Mouse (Mus musculus) stomach, embryonic 15.5 days (tissue): ENCODE measurements around the gene Akr1a1. TPM values are rescaled to one million over a fixed set of nuclear protein-coding genes. Genes with fewer than 3 reads are reported as not detected.
A peak's percentile ranks its signal among the peaks of the same experiment; 100 is the strongest.

Experiments used
- ATAC-seq: fragments of 200-750 bp; cut with Nextera tagmentation; 2 replicates; pipeline ENCODE4 v1.8.0; 2017; ENCODE audit warnings: low read depth, moderate number of reproducible peaks, moderate TSS enrichment; ENCODE audit not compliant: insufficient read depth, low FRiP score
- H3K27ac ChIP-seq: fragments of 300-500 bp; sonication (generic); 2 replicates; pipeline ENCODE4 v1.5.1; 2015; ENCODE audit warnings: mild to moderate bottlenecking, inconsistent platforms
- H3K27me3 ChIP-seq: fragments of 300-500 bp; sonication (generic); replicated peaks from 2 replicates; pipeline ENCODE4 v1.6.1; 2015; ENCODE audit warnings: inconsistent platforms
- H3K36me3 ChIP-seq: fragments of 300-500 bp; sonication (generic); 2 replicates; pipeline ENCODE4 v1.6.1; 2015; ENCODE audit warnings: inconsistent platforms
- H3K4me1 ChIP-seq: fragments of 300-500 bp; sonication (generic); 2 replicates; pipeline ENCODE4 v1.6.1; 2015; ENCODE audit warnings: inconsistent platforms
- H3K4me2 ChIP-seq: fragments of 300-500 bp; sonication (generic); 2 replicates; pipeline ENCODE4 v1.6.1; 2015; ENCODE audit warnings: mild to moderate bottlenecking, inconsistent platforms
- H3K4me3 ChIP-seq: fragments of 300-500 bp; sonication (generic); replicated peaks from 2 replicates; pipeline ENCODE4 v1.5.1; 2015; ENCODE audit warnings: inconsistent platforms
- H3K9ac ChIP-seq: fragments of 300-500 bp; sonication (generic); 2 replicates; pipeline ENCODE4 v1.6.1; 2015; ENCODE audit warnings: inconsistent platforms
- H3K9me3 ChIP-seq: fragments of 300-500 bp; sonication (generic); 2 replicates; pipeline ENCODE4 v1.6.1; 2016; ENCODE audit warnings: inconsistent platforms
- WGBS: fragments of 180-500 bp; shearing (Covaris S2); methylation state at CpG from one replicate; pipeline ENCODE4 v1.1.7; 2015; 5-methylcytosine and 5-hydroxymethylcytosine counted together
- polyA plus RNA-seq: library from polyadenylated mRNA; unstranded; fragments of >200 nt; fragmentation: Nextera tagmentation; extraction: Ambion mirVana; gene quantifications from 2 replicates; pipeline ENCODE4 v1.2.1, GENCODE M21; 2015

The Akr1a1 gene
- polyA plus RNA-seq, 1 experiment from 2014 or later, result 731 TPM

DNA sequence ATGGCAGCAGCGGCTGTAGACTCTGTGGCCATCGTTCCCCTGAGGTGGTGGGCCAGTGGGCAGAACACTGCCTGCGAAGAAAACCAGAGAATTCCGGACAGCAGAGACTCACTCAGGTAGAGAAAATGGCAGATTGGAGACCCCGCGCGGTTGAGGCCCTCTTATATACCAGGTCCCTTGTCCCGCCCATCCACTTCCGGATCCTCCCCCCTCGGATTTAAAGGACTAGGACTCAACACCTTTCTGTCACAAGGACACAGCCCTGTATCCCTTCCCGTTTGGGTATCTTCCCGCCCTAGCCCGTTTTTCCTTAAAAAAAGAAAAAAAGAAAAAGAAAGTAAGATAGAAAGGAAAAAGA, 24.1 kb downstream of the Akr1a1 start:
- Histone ChIP-seq H3K4me3 (peak overlapping the region; percentile 97), H3K9ac (peak overlapping the region; percentile 94), H3K4me2 (peak overlapping the region; percentile 67), H3K27ac (peak overlapping the region; percentile 96), H3K4me1 (peaks cover 16% of the 10 kb centered on the region), H3K27me3 (no peaks in the 10 kb centered on the region), H3K36me3 (no peaks in the 10 kb centered on the region), H3K9me3 (no peaks in the 10 kb centered on the region)
- ATAC-seq, result peak; percentile 89
- 0% methylated on average over 13 of the region's 13 CpGs for WGBS

DNA sequence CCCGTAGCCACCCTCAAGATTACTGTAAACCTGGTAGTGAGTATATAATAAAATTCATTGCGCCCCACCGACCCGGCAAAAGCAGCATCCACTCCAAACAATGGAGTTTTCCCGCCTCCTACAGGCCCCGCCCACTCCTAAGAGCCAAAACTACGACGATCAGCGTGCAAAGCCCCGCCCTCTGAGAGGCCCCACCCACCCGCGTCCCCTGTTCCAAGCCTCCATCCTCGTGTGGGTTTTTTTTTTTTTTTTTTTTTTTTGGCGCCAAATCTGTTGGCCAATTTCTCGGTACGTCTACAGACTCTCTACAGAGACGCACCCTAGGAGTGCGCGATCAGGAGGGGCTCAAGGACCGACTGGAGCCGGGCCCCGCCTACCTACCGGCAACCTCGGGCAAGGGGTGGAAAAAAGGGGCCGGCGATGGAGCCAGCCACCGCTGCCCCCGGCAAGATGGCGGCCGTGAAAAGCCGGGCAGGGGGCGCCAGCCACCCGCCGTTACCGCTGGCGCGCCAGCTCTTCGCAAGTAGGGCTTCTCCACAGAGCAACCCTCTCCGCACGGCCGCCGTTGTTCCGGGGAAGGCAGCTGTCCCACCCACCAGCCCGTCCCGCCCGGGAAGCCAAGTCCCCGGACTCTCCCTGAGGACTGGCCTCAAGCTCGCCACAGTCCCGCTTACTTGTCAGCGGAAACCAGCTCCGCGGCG, 24.7 kb downstream of the Akr1a1 start:
- Histone ChIP-seq H3K36me3 (0 out of 2 replicates have a peak, but pooled peaks cover 3% of the 10 kb centered on the region), H3K4me2 (peak overlapping the region; percentile 67), H3K9me3 (no peaks in the 10 kb centered on the region), H3K4me1 (peaks cover 16% of the 10 kb centered on the region), H3K27me3 (no peaks in the 10 kb centered on the region), H3K4me3 (peak overlapping the region; percentile 97), H3K9ac (peak overlapping the region; percentile 94), H3K27ac (peak overlapping the region; percentile 96)
- ATAC-seq, result peak; percentile 73
- WGBS, result under 1% methylated on average over 53 of the region's 53 CpGs

DNA sequence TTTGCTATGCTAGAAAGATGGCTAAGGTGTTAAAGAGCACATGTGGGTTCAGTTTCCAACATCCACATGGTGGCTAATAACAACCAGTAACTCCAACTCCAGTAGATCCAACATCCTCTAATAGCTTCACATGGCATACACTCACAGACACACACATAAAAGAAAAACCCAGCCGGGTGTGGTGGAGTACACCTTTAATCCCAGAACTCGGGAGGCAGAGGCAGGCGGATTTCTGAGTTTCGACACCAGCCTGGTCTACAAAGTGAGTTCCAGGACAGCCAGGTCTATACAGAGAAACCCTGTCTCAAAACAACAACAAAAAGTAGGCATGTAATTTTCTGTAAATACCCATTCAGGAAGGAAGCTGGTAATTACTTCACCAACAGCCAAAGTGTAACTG, 26.6 kb downstream of the Akr1a1 start:
- Histone ChIP-seq H3K36me3 (peaks cover 6% of the 10 kb centered on the region; the same call in 1 of the 2 replicates), H3K27me3 (no peaks in the 10 kb centered on the region), H3K4me1 (peaks cover 16% of the 10 kb centered on the region), H3K4me2 (no peak overlapping the region), H3K27ac (no peak overlapping the region), H3K9ac (no peak overlapping the region), H3K4me3 (no peak overlapping the region), H3K9me3 (no peaks in the 10 kb centered on the region)
- 90% methylated on average over 4 of the region's 4 CpGs for WGBS
- no peak for ATAC-seq

DNA sequence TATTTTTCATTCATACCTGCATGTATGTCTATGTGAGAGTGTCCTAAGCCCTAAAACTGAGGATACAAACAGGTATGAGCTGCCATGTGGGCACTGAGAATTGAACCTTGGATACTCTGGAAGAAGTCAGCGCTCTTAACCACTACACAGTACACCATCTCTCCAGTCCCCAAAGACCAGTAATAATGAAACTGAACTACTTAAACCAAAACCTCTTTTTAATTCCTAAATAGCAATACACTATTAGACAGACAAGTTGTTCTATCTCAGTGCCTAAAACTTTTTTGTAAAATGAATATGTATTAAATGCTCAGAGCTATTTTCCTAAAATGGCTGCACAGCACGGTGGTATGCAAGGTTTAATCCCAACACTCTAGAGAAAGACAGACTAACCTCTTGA, 36.2 kb downstream of the Akr1a1 start:
- WGBS, result 98% methylated on average over 2 of the region's 2 CpGs
- no peak for ATAC-seq
- peaks cover 16% of the 10 kb centered on the region for H3K36me3 ChIP-seq

DNA sequence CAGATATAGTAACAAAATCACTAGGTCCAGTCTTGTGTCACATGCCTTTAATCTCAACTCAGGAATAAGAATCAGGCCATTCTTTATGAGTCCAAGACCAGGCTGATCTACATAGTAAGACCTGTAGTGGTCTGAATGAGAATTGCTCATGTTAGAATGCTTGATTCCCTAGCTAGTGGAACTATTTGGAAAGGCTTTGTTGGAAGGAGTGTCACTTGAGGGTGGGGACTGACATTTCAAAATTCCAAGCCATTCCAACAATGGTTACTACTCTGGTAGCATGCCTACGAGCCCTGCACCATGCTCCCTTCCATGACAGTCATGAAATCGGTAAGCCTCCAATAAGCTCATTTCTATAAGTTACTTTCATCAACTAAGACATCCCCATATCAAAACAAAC, 38.9 kb downstream of the Akr1a1 start:
- H3K27ac ChIP-seq, result no peak overlapping the region
- no peak overlapping the region for H3K4me3 ChIP-seq
- no peak overlapping the region for H3K4me2 ChIP-seq
- peaks cover 26% of the 10 kb centered on the region for H3K36me3 ChIP-seq
- WGBS, result 96% methylated on average over 2 of the region's 2 CpGs
- H3K9ac ChIP-seq, result no peak overlapping the region
- no peak for ATAC-seq
- no peaks in the 10 kb centered on the region for H3K9me3 ChIP-seq
- no peaks in the 10 kb centered on the region for H3K27me3 ChIP-seq
- H3K4me1 ChIP-seq, result no peaks in the 10 kb centered on the region

More for the DNA sequence above, 36.2 kb downstream of the Akr1a1 start:
- Histone ChIP-seq H3K4me2 (no peak overlapping the region), H3K9me3 (no peaks in the 10 kb centered on the region), H3K4me1 (no peaks in the 10 kb centered on the region), H3K9ac (no peak overlapping the region), H3K27ac (no peak overlapping the region), H3K4me3 (no peak overlapping the region), H3K27me3 (no peaks in the 10 kb centered on the region)

DNA sequence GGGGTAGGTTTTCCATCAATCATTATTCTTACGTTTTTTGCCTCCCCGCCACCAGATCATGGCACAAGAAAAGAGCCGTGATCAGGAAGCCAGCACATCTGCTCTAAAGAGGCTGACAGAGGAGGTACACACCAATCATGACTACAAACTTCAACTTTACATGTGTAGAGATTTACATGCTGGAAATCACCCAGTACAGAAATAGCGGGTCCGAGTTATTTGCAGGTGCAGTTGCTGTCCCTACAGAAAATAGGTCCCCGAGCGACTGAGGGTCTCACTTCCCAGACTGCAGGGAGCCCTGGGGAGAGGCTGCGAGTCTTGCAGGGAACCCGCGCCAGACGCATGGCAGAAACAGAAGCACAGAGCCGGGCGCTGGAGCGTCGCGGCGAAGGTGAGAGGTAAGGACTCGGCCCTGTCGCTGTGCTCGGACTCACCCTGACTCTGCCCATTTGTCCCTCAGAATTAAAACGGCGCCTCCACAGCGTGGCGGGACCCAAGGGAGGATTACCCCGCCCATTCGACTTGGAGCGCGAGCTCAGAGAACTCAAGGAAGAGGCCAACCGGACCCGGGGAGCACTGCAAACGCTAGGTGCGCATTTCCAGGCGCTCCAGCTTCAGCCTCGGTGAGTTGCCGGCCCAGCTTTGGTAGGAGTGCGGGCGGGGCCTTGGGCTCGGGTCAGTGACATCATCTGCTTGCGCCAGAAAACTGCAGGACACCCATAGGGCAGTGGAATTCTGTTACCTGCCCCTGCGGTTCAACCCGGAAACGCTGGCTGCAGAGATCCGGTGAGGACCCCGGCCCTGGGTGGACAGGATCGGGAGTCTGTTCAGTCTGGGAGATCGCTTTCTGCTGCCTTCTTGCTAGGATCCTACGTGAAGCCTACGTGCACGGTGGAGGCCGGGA, 54.2 kb downstream of the Akr1a1 start:
- H3K4me2 ChIP-seq, result peak overlapping the region; percentile 94
- H3K9me3 ChIP-seq, result no peaks in the 10 kb centered on the region
- H3K27me3 ChIP-seq, result no peaks in the 10 kb centered on the region
- peak; percentile 97 for ATAC-seq
- H3K27ac ChIP-seq, result peak overlapping the region; percentile 67
- H3K4me1 ChIP-seq, result peaks cover 9% of the 10 kb centered on the region; the same call in 1 of the 2 replicates
- under 1% methylated on average over 50 of the region's 50 CpGs for WGBS
- H3K9ac ChIP-seq, result peak overlapping the region; percentile 24
- peaks cover 16% of the 10 kb centered on the region for H3K36me3 ChIP-seq
- H3K4me3 ChIP-seq, result peak overlapping the region; percentile 58

DNA sequence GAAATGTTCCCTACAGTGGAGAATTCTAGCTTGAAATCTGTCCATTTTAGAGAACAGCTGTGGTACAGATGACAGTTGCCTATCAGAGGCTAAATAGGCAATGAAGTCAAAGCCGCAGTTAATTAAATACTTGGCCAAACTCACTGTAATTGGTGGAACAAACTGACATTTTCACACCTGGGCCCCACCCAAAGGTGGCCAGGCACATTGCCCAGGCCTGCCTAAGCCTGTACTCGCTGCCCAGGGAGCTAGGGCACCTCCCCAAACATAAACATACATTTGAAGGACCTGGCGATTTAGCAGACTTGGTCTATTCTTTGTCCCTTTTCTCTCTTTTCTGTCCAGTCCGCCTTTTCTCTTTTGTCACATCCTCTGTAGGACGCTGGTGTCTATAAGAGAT, 55.1 kb downstream of the Akr1a1 start, which contains the start of gene Ccdc17:
Ccdc17 (plus strand) TSS at position 276 of the 400 bp plus-strand sequence.
- peak within 1 kb of the TSS; percentile 58 for H3K4me3 ChIP-seq
- H3K27me3 ChIP-seq, result no peaks in the 10 kb centered on the region
- H3K9me3 ChIP-seq, result no peaks in the 10 kb centered on the region
- H3K27ac ChIP-seq, result peak within 1 kb of the TSS; percentile 67
- peak within 1 kb of the TSS; percentile 94 for H3K4me2 ChIP-seq
- WGBS, result 23% methylated on average over 5 of the region's 5 CpGs
- peaks cover 9% of the 10 kb centered on the region; the same call in 1 of the 2 replicates for H3K4me1 ChIP-seq
- peak within 1 kb of the TSS; percentile 24 for H3K9ac ChIP-seq
- peaks cover 18% of the 10 kb centered on the region for H3K36me3 ChIP-seq
- ATAC-seq, result no peak

DNA sequence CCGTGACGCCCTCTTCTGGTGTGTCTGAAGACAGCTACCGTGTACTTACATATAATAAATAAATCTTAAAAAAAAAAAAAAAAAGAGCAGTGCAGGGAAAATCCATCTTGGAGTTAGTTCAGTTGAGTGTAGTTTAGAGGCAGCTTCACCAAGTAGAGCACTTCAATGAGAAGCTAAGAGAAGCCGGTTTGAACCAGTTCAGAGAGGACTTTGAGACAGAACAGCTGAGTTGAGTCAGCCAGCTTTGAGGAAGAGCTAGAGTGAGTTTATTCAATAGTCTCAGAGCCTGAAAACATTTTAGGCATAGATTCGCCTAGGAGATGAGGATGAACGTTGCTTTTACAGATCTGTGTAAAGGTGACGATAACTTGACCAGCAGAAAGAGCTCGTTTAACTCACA, 55.7 kb downstream of the Akr1a1 start:
- no peak overlapping the region for H3K4me2 ChIP-seq
- WGBS, result 81% methylated on average over 8 of the region's 8 CpGs
- H3K27me3 ChIP-seq, result no peaks in the 10 kb centered on the region
- no peak for ATAC-seq
- peaks cover 18% of the 10 kb centered on the region for H3K36me3 ChIP-seq
- H3K9me3 ChIP-seq, result no peaks in the 10 kb centered on the region
- H3K9ac ChIP-seq, result no peak overlapping the region
- H3K27ac ChIP-seq, result no peak overlapping the region
- H3K4me1 ChIP-seq, result peaks cover 9% of the 10 kb centered on the region; the same call in 1 of the 2 replicates
- H3K4me3 ChIP-seq, result no peak overlapping the region

Other genes starting within 250 kb of the Akr1a1 start
- gene Mast2, start 187.5 kb downstream of the Akr1a1 start, polyA plus RNA-seq, result 13.0 and 14.3 TPM in 2 replicates
- gene Ipp, start 144.1 kb downstream of the Akr1a1 start, polyA plus RNA-seq, result 14.0 and 15.2 TPM in 2 replicates
- gene Tmem69, start 95.7 kb downstream of the Akr1a1 start, polyA plus RNA-seq, result 26.5 and 26.7 TPM in 2 replicates
- gene Gpbp1l1, start 94.0 kb downstream of the Akr1a1 start, polyA plus RNA-seq, result 28.9 and 33.1 TPM in 2 replicates
- gene Ccdc17, start 55.0 kb downstream of the Akr1a1 start, polyA plus RNA-seq, result 4.2 and 4.5 TPM in 2 replicates
- gene Nasp, start 23.7 kb downstream of the Akr1a1 start, polyA plus RNA-seq, result 103 and 118 TPM in 2 replicates
- 1,377 and 1,420 TPM in 2 replicates for gene Prdx1, start 33.9 kb upstream of the Akr1a1 start, polyA plus RNA-seq
- gene Mmachc, start 56.7 kb upstream of the Akr1a1 start, polyA plus RNA-seq, result 23.5 and 24.5 TPM in 2 replicates
- 23.9 and 27.7 TPM in 2 replicates for gene Ccdc163, start 56.8 kb upstream of the Akr1a1 start, polyA plus RNA-seq
- gene Tesk2, start 69.3 kb upstream of the Akr1a1 start, polyA plus RNA-seq, result 5.8 and 7.3 TPM in 2 replicates
- gene Toe1, start 156.0 kb upstream of the Akr1a1 start, polyA plus RNA-seq, result 32.5 and 33.0 TPM in 2 replicates
- 11.9 and 13.2 TPM in 2 replicates for gene Mutyh, start 156.0 kb upstream of the Akr1a1 start, polyA plus RNA-seq
- gene Hpdl, start 170.0 kb upstream of the Akr1a1 start, polyA plus RNA-seq, result 1.2 and 1.7 TPM in 2 replicates
- gene Zswim5, start 225.7 kb upstream of the Akr1a1 start, polyA plus RNA-seq, result 0.58 and 0.67 TPM in 2 replicates